Mouse (Mus musculus) layer of hippocampus, adult 2 months (tissue): ENCODE measurements around the gene Gpr25. TPM values are rescaled to one million over a fixed set of nuclear protein-coding genes. Genes with fewer than 3 reads are reported as not detected.

Experiments
- DNase-seq, 2 experiments: peaks; one replicate each; pipeline ENCODE4 v3.0.0; 2022; ENCODE audit warnings: low spot score in 2 of 2
- H3K27ac ChIP-seq: fragments of 200-600 bp; 2 replicates; pipeline ENCODE4 v1.8.1; 2022
- H3K4me3 ChIP-seq: fragments of 200-600 bp; 2 replicates; pipeline ENCODE4 v1.8.1; 2022; ENCODE audit warnings: mild to moderate bottlenecking
- CTCF ChIP-seq: fragments of 200-600 bp; conservative IDR thresholded peaks from 2 replicates; pipeline ENCODE4 v1.8.1; 2022; ENCODE audit warnings: antibody characterized with exemption, mild to moderate bottlenecking, moderate library complexity
- long read RNA-seq, 2 experiments: library from polyadenylated mRNA; stranded (forward); transcript quantifications; one replicate each; pipeline ENCODE4 v2.0.0; 2021; ENCODE audit warnings: borderline mapping rate in 2 of 2
- total RNA-seq, 2 experiments: library from RNA; stranded (reverse); gene quantifications; 2 replicates each; pipeline ENCODE4 v1.2.3; 2021

The Gpr25 gene
- total RNA-seq = 1 to 10 TPM; 5.0 to 5.5 TPM
- long read RNA-seq, experiment 1, transcript Gpr25-201 (1 exons, 1,077 nt) = major isoform, 6 of 6 reads
- long read RNA-seq, experiment 1, partial matches to known transcripts = 0 of 6 reads
- long read RNA-seq, experiment 1, other reads (novel, unspliced or antisense) = 0 of 6 reads
- long read RNA-seq, experiment 2, partial matches to known transcripts = 0 of 3 reads
- long read RNA-seq, experiment 2, other reads (novel, unspliced or antisense) = 0 of 3 reads

DNA sequence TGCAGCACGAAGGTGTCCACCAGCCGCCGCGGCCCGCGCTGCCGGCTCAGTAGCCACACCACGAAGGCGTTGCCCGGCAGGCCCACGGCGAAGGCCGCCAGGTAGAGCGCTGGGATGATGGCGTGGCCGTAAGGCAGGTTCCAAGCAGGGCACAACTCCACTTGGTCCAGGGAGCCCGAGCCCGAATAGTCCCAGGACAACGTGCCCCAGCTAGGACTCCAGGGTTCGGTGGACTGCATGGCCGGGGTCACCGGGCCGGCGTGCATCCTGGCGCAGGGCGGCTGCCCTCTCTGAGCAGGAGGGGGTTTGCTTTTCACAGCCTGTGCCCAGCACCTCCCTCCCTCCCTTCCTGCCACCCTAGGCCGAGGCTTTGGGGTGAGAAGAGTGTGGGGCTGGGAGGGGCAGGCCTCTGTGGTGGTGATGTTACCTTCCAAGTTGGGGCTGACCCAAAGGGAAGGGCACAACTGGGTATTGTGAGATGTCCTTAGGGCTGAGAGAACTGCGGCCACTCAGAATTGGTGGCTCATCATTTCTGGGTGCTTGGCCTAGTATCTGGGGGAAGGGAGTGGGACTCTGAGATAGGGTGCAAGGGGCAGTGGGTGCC lies at the start of gene Gpr25:
Gene Gpr25, minus strand, starts transcription at position 239 of the 604 bp plus-strand sequence.
- H3K4me3 ChIP-seq = peak within 1 kb of the TSS; percentile 70
- peak within 1 kb of the TSS; percentile 92 for H3K27ac ChIP-seq
- TF ChIP-seq CTCF = no peak
- no peak for DNase-seq

DNA sequence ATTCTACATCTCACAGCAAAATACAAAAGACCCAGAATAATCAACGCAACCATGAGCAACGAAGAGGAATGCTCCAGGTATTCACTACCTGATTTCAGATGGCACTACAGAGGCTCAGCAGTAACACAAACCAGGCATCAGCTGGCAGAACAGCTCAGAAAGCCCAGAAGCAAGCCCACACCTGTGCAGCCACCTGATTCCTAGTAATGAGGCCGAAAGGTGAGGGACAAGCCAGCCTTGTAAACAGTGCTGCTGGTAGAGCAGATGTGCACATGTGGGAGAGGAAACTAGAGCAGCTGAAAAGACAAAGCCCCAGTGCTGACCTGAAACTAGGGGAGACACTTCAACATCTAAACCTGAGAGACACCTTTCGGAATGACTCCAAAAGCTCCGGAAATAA lies 48.5 kb upstream of the Gpr25 start:
- no peak overlapping the region for H3K27ac ChIP-seq
- no peak overlapping the region for H3K4me3 ChIP-seq
- no peak for TF ChIP-seq CTCF
- DNase-seq = no peak

DNA sequence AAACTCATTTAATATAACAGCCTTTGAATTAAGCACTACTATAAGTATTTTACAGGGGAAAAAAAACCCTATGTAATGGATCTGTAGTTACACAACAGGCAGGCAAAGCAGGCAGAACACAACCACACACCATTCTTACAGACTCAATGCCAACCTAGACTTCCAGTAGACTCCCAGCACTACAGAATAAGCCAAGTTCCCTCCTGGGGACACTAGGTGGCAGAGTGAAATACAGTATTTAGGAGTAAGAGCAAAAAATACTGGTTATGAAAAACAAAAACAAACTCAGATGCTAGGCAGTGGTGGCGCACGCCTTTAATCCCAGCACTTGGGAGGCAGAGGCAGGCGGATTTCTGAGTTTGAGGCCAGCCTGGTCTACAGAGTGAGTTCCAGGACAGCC lies 45.8 kb upstream of the Gpr25 start:
- peak; percentile 79 for TF ChIP-seq CTCF
- peak; percentile 26 to 31 for DNase-seq

DNA sequence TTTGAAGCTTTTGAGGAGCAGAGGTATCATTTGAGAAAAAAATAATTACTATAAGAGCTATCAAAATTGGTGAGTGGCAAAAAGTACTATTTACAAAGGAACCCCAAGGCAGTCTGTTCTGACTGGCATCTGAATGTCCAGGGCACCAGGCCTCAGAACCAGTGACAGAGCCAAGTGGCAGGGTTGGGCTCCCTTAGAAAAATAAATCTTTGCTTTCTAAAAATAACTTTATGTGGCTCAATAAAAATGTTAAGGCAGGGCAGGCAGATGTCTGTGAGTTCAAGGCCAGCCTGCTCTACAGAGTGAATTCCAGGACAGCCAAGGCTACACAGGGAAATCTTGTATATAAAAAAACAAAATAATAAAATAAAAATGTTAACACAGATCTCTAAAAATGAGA lies 33.3 kb upstream of the Gpr25 start:
- TF ChIP-seq CTCF = no peak
- no peak for DNase-seq
- H3K27ac ChIP-seq = no peak overlapping the region
- H3K4me3 ChIP-seq = no peak overlapping the region

More for the DNA sequence above, 45.8 kb upstream of the Gpr25 start:
- Histone ChIP-seq H3K27ac (no peak overlapping the region), H3K4me3 (no peak overlapping the region)

DNA sequence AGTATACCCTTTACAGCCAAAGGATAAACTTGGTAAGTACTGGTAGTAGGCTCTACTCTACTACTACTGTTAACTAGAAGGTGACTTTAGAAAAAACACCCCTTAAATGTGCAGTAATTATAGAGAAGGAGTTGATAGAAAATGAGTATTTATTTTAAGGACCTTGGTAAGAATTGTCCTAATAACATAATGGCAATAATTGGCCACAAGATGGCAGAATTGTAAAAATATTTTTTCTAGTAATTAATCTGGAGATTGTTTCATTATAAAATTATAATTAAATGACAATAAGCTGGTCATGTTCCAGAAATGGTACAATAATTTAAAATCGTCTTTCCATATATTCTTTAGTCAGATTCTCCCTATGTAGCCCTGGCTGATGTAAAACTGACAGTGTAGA lies 29.1 kb upstream of the Gpr25 start:
- Histone ChIP-seq H3K27ac (no peak overlapping the region), H3K4me3 (no peak overlapping the region)
- DNase-seq = no peak
- TF ChIP-seq CTCF = peak; percentile 80

DNA sequence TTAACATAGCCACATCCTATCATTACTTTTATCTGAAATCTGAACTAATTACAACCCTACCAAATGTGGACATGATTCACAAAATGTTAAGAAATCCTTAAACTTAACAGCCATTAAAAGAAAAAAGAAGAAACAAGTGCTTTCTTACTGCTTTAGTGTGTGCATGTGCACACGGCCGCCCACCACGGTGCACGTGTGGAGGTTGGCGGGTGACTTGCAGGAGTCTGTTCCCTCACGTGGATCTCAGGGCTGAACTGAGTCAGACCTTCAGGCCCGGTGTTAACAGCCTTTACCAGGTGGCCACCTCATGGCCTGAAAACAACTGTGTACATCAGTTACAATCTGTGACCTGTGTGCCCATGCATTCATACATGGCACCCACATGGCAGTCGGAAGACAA lies 16.7 kb upstream of the Gpr25 start:
- Histone ChIP-seq H3K27ac (no peak overlapping the region), H3K4me3 (no peak overlapping the region)
- no peak for DNase-seq
- TF ChIP-seq CTCF = no peak

DNA sequence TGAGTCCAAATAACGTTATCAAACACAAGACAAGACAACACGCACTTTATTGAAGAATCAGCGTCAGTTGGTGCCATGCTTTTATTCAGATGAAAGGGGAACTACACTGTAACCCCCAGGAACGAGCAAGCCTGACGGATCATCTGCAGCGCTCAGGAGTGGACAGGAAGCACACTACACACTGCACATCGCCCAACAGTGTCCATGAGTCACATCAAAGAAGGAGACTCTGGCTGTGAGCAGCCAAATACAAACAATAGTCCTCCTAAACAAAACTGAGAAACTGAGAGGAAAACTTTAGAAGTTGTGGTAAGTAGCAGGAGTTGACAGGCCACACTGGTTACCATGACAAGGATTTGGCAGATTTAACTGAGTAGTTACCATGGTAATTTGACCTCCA lies 7.6 kb upstream of the Gpr25 start:
- H3K4me3 ChIP-seq = no peak overlapping the region
- H3K27ac ChIP-seq = no peak overlapping the region
- no peak for DNase-seq
- TF ChIP-seq CTCF = no peak

DNA sequence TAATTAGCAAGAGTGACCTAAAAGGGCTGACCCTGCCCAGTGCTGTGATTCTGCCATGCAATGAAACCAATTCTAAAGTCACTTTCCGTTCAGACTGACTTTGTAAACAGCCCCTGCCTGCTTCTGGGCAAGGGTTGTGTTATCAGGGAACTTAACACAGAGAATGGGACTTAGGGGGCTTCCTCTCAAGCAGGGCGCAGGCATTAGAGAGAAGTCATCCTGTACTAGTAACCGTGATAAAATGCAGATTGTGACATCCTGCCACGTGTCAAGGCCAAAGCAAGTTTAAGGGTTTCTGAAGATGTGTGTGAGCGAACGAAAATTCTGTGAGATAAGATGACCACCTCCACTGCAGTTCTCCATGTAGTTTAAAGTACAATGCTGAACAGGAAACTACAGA lies 5.5 kb upstream of the Gpr25 start:
- Histone ChIP-seq H3K27ac (no peak overlapping the region), H3K4me3 (no peak overlapping the region)
- no peak for TF ChIP-seq CTCF
- no peak for DNase-seq

DNA sequence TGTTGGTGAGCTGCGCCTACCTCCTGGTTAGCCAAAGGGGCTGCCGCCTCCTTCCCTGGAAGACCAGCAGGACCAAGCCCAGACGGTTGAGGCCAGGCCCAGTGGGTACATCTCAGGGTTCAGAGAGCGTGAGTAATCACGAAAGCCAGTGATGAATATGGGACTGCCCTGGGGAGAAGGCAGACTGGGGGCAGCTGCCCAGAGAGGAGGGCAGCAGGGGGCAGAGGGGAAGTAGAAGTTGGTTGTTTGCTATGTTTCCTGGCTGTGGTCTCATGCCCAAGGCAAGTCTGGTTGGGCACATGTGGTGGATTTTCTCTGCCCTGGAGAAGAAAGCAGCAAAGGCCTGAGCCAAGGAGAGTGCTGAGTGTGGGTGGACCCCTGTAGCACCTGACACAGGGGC lies 2.7 kb upstream of the Gpr25 start:
- no peak overlapping the region for H3K4me3 ChIP-seq
- no peak overlapping the region for H3K27ac ChIP-seq
- no peak for DNase-seq
- TF ChIP-seq CTCF = no peak

DNA sequence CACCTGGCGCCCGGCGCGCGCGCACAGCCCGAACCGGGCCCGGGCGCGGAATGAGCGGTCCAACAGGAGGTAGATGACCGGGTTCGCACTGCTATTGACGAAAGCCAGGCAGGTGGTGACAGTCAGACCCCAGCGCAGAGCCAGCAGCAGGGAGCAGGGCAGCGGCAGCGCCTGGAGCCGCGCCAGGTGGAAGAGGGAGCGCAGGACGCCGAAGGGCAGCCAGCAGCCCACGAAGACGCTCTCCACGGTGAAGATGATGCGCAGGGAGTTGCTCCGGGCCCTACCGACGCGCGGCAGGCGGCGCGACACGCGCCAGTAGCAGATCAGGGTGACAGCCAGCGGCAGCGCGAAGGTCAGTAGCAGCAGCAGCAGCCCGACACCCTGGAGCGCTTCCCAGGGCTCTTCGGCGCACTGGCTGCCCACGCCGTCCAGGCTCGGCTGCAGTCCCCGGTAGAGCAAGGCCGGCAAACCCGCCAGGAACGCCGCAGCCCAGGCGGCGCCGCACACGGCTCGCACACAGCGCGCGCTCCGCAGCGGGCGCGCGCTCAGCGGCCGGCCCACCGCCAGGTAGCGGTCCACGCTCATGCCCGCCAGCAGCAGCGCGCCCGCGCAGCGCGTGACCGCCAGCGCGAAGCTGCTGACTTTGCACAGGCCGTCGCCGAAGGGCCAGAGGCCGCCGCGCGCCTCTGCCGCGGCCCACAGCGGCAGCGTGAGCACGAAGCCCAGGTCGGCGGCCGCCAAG lies 609 bp downstream of the Gpr25 start:
- peak overlapping the region; percentile 70 for H3K4me3 ChIP-seq
- DNase-seq = peak; percentile 48 to 73
- no peak for TF ChIP-seq CTCF
- peak overlapping the region; percentile 92 for H3K27ac ChIP-seq

DNA sequence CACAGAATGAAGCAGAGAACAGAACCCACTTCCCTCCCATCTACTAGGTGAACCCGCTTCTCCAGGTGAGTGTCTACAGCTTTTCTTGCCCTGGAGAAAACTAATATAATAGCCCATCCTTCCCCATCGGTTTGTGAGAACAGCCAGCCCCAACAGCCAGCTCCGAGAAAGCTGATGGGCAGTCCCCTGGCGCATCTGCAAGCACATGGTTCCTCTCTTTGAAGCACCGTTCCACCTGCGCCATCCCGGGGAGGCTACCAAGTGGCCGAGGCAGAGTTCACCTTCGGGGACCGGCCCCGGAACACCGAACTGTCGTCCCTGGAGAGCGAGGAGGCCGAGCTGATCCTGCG lies 1.2 kb downstream of the Gpr25 start:
- TF ChIP-seq CTCF = no peak
- DNase-seq = no peak
- peak overlapping the region; percentile 92 for H3K27ac ChIP-seq
- H3K4me3 ChIP-seq = peak overlapping the region; percentile 70

DNA sequence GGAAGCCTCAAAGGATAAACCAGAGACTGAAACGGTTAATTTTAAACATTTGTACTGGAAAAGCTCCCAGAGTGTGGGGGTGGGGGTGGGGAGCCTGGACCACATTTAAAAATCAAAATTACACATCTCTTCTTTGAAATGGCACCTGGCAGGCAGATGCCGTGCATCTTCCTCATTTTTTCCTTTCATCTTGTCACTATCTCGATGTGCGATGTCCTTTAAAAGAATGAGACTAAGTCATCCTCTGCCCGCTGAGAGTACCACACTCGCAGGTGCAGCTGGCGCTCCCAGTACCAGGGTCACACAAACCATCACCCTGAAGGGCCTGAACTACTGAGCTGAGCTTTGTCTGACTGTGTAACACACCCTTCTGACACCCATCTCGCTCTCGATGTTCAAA lies 2.2 kb downstream of the Gpr25 start:
- no peak for DNase-seq
- Histone ChIP-seq H3K27ac (no peak overlapping the region), H3K4me3 (no peak overlapping the region)
- no peak for TF ChIP-seq CTCF

DNA sequence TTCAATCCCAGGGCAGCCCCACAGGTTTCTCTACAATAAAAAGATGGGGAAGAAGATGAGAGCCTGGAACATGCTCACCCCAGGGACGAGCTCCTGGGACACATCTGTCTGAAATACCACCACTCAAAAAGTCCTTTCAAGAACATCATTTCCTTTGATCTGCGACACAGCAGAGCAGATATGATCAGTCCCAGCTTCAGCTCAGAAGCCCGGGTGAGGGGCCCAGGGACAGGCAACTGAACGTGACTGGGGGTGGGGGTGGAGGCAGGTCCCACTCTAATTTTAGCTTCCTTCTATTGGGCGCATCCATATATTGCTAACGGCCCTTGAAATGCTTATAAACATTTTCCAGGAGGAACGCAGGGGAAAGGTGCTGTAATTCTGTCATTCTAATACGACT lies 5.0 kb downstream of the Gpr25 start:
- Histone ChIP-seq H3K4me3 (no peak overlapping the region), H3K27ac (no peak overlapping the region)
- TF ChIP-seq CTCF = no peak
- DNase-seq = no peak

DNA sequence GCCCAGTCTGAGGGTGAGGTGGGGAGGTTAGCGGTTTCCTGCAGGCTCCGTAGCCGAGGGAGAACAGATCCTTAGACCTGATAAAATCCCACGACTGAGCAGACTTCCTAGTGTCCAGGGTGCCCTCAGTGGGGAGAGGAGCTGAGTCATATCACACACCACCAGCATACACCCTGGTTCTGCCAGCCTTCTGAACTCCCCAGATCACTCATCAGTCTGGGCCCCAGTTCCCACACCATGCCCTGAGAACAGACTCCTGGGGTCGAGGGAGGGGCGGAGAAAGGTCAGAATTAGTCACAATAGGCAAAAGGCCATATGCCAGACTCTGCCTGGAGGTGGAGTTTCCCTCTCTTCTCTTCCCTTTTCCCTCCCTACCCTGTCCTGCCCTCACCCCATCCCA lies 5.5 kb downstream of the Gpr25 start:
- H3K27ac ChIP-seq = no peak overlapping the region
- no peak for TF ChIP-seq CTCF
- no peak for DNase-seq
- no peak overlapping the region for H3K4me3 ChIP-seq
